Mouse (Mus musculus): Measurements from ENCODE around the gene Zfp750. TPM values are rescaled to one million over a fixed set of nuclear protein-coding genes. Genes with fewer than 3 reads are reported as not detected.

Gene Zfp750
- polyA plus RNA-seq, 1 experiment from 2014 or later, result 37.5 TPM

DNA sequence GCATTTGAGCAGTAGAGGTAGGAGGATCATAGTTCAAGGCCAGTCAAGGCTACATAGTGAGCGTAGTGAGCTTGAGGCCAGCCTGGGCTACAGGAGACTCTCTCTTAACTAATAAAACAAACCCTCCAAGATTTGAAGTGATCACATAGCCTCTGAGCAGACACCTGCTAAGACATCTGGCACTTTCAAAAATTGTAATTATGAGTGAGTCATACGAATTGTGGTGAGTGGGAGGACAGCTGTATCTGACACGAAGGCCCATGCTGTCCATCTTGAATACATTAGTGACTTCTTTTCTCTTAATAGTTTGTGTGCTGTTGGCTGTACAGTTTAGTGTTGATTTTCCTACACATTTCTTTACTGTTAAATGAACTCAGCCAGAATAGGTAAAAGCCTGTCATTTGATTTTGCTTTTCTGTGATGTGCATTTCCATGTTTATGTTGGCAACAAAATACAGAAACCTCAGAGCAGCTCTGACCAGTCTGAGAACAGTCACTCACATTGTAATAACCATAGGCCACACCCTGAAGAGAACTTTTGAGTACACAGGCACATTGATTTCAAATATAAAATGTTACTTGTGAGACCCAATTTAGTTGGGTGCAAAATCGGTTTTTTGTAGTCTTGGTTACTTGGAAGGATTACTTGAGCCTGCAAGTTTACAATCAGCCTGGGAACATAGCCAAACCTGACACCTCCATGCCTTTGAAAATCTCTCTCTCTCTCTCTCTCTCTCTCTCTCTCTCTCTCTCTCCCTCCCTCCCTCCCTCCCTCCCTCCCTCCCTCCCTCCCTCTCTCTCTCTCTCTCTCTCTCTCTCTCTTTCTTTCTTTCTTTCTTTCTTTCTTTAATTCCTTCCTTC lies 16.9 kb downstream of the Zfp750 start:
- Histone ChIP-seq H3K36me3 (peaks cover 33% of the 10 kb centered on the region), H3K4me2 (no peak overlapping the region), H3K9ac (no peak overlapping the region), H3K4me1 (no peaks in the 10 kb centered on the region), H3K9me3 (no peaks in the 10 kb centered on the region), H3K4me3 (no peak overlapping the region), H3K27me3 (no peaks in the 10 kb centered on the region), H3K27ac (peak overlapping the region; percentile 52)
- WGBS, result 40% methylated on average over 4 of the region's 4 CpGs
- peak; percentile 58; the same call in 1 of the 2 replicates for ATAC-seq (ENCODE audit: insufficient number of reproducible peaks, low FRiP score, low TSS enrichment, low read depth)

DNA sequence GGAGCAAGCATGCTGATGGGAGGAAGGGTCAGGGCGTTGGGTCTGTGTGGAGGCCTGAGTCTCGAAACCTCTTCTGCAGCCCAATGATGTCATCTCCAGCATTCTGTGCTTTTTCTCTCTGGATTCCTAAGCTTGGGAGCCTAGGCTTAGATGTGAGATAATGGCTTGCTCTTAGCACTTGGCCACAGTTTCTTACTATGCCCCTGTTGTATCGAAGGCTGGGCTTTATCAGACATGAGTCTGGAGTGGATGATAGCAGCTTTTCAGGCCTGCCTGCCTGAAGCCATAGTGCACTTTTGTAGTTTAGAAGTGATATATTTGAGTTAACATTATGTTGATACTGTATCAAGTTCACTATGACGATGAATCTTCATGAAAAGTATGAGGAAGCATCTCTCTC lies 17.6 kb downstream of the Zfp750 start:
- no peak overlapping the region for H3K9ac ChIP-seq
- H3K4me2 ChIP-seq, result no peak overlapping the region
- no peaks in the 10 kb centered on the region for H3K27me3 ChIP-seq
- no peak overlapping the region for H3K4me3 ChIP-seq
- 80% methylated on average over 4 of the region's 4 CpGs for WGBS
- no peaks in the 10 kb centered on the region for H3K4me1 ChIP-seq
- H3K9me3 ChIP-seq, result no peaks in the 10 kb centered on the region
- no peak for ATAC-seq (ENCODE audit: insufficient number of reproducible peaks, low FRiP score, low TSS enrichment, low read depth)
- peaks cover 39% of the 10 kb centered on the region for H3K36me3 ChIP-seq
- peak overlapping the region; percentile 52; the same call in 1 of the 2 replicates for H3K27ac ChIP-seq

DNA sequence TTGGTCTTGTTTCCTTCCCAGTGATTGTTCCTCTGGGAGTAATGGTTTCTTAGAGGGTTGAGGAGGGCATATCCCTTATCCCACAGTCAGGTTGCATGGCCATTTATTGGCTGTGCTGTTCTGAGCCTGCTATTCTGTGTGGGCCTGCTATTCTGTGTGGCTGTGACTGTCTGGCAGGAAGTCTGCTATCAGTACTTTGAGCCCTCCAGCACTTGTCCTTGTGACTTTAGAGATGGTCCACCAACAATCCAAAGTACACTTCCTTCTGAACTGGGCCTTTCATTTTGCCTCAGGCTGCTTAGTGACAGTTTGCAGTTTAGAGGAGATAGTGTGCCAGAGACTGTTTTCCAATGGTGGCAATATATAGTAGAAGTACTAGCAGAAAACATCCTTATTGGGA lies 18.5 kb downstream of the Zfp750 start:
- peaks cover 38% of the 10 kb centered on the region for H3K36me3 ChIP-seq
- H3K9me3 ChIP-seq, result no peaks in the 10 kb centered on the region
- no peak overlapping the region for H3K9ac ChIP-seq
- ATAC-seq (ENCODE audit: insufficient number of reproducible peaks, low FRiP score, low TSS enrichment, low read depth), result no peak
- no peaks in the 10 kb centered on the region for H3K4me1 ChIP-seq
- no peak overlapping the region for H3K27ac ChIP-seq
- H3K4me2 ChIP-seq, result no peak overlapping the region
- H3K27me3 ChIP-seq, result no peaks in the 10 kb centered on the region
- H3K4me3 ChIP-seq, result no peak overlapping the region

DNA sequence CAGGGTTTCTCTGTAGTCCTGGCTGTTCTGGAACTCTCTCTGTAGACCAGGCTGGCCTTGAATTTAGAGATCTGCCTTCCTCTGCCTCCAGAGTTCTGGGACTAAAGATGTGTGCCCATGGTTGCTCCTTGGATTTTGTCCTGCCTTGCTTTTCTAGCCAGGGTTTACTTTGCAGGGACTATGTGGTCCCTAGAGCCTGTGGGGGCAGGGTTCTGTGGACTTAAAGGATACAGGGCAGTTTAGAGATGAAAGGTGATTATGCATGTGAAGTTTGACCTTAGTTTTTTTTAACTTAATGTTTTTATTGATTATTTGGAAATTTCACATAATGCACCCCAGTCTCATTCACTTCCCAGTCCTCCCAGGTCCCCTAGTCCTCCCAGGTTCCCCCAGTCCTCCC lies 28.5 kb downstream of the Zfp750 start:
- H3K4me1 ChIP-seq, result peaks cover 5% of the 10 kb centered on the region; the same call in 1 of the 2 replicates
- H3K4me2 ChIP-seq, result no peak overlapping the region
- H3K9ac ChIP-seq, result no peak overlapping the region
- H3K36me3 ChIP-seq, result 0 out of 2 replicates have a peak, but pooled peaks cover 4% of the 10 kb centered on the region
- H3K27ac ChIP-seq, result no peak overlapping the region
- ATAC-seq (ENCODE audit: insufficient number of reproducible peaks, low FRiP score, low TSS enrichment, low read depth), result no peak
- no peak overlapping the region for H3K4me3 ChIP-seq
- no peaks in the 10 kb centered on the region for H3K27me3 ChIP-seq
- H3K9me3 ChIP-seq, result no peaks in the 10 kb centered on the region

DNA sequence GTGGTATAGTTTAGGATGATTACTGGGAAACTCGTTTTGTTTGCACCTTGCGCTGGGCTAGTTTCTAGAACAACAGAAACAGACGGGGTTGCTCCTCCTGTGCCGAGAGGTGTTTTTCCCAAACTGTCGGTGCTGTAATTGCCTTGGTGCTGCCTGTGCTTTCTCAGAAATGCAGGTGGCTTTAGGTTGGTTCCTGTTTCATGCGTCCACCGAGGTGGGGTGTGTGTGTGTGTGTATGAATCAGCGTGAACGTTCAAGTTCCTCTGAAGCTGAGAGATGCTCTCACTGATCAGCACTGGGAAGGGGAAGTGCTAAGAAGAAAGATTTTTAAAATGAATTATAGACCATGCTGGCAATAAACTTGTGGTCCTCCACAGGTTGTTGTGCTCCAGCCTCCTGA lies 33.3 kb downstream of the Zfp750 start:
- Histone ChIP-seq H3K9me3 (no peaks in the 10 kb centered on the region), H3K27ac (peak overlapping the region; percentile 22; the same call in 1 of the 2 replicates)
- WGBS, result 51% methylated on average over 9 of the region's 9 CpGs

DNA sequence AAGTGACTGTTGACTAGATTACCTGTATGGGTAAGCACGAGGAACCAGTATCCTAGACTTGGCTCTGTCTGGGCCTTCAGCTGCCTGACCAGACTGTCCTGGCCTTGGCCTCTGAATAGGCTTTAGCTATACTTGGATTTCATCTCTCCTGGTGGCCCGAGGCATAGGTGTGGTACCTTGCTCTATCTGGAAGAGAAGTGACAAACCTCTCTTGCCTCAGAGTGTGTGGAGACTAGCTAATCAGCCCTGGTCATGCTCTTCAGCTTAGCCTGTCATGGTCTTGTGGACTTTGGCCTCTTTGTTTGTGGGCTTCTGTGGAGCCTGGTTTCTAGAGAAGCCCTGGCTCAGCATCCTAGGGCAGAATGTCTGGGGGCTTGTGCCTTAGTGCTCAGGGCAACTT lies 38.0 kb downstream of the Zfp750 start:
- Histone ChIP-seq H3K27me3 (no peaks in the 10 kb centered on the region), H3K4me2 (no peak overlapping the region), H3K9me3 (no peaks in the 10 kb centered on the region), H3K9ac (no peak overlapping the region), H3K4me1 (peaks cover 6% of the 10 kb centered on the region; the same call in 1 of the 2 replicates), H3K36me3 (peaks cover 15% of the 10 kb centered on the region), H3K4me3 (no peak overlapping the region), H3K27ac (no peak overlapping the region)
- ATAC-seq (ENCODE audit: insufficient number of reproducible peaks, low FRiP score, low TSS enrichment, low read depth), result no peak
- WGBS, result 87% methylated on average over 2 of the region's 2 CpGs

More for the DNA sequence above, 33.3 kb downstream of the Zfp750 start:
- Histone ChIP-seq H3K4me1 (peaks cover 8% of the 10 kb centered on the region; the same call in 1 of the 2 replicates), H3K27me3 (no peaks in the 10 kb centered on the region), H3K36me3 (0 out of 2 replicates have a peak, but pooled peaks cover 3% of the 10 kb centered on the region), H3K4me2 (no peak overlapping the region), H3K4me3 (no peak overlapping the region), H3K9ac (no peak overlapping the region)
- no peak for ATAC-seq (ENCODE audit: insufficient number of reproducible peaks, low FRiP score, low TSS enrichment, low read depth)

DNA sequence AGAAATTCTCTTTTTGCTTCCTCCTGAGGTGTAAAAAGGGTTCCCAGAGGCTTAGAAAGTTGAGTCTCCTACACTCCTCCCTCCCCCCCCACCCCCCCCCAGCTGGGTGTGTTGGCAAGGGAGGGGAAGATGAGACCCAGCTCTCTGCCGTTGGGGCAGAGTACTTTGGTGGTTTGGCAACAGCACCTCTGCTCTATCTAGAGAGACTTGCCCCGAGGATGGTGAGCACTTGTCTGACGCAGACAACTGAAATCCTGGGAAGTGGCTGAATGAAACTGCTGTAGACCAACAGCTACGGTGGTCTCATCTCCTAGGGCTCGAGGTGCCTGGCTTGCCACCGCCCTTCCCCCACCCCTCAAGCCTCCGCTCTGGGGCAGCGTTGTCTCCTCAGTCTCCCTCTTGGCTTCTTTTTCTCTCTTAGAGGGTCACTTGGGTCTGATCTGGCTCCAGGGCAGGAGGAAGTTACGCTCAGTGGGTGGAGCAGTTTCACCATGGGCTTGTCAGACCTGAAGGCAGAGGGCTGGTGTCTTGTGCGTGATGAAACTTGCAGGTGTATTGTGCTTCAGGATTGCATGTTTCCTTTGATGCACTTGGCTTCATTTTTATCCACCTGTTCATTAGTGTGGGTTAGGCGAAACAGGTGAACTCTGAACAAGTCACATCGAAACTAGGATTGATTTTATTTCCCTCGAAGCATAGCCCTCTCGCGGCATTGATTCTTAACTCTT lies 39.5 kb downstream of the Zfp750 start:
- peaks cover 15% of the 10 kb centered on the region for H3K36me3 ChIP-seq
- H3K4me2 ChIP-seq, result no peak overlapping the region
- ATAC-seq (ENCODE audit: insufficient number of reproducible peaks, low FRiP score, low TSS enrichment, low read depth), result no peak
- H3K9ac ChIP-seq, result no peak overlapping the region
- 0 out of 2 replicates have a peak overlapping the region, but pooled peaks have one; percentile 61 for H3K27ac ChIP-seq
- H3K4me3 ChIP-seq, result no peak overlapping the region
- H3K4me1 ChIP-seq, result peaks cover 4% of the 10 kb centered on the region; the same call in 1 of the 2 replicates
- WGBS, result 76% methylated on average over 15 of the region's 15 CpGs
- H3K27me3 ChIP-seq, result no peaks in the 10 kb centered on the region
- H3K9me3 ChIP-seq, result no peaks in the 10 kb centered on the region

DNA sequence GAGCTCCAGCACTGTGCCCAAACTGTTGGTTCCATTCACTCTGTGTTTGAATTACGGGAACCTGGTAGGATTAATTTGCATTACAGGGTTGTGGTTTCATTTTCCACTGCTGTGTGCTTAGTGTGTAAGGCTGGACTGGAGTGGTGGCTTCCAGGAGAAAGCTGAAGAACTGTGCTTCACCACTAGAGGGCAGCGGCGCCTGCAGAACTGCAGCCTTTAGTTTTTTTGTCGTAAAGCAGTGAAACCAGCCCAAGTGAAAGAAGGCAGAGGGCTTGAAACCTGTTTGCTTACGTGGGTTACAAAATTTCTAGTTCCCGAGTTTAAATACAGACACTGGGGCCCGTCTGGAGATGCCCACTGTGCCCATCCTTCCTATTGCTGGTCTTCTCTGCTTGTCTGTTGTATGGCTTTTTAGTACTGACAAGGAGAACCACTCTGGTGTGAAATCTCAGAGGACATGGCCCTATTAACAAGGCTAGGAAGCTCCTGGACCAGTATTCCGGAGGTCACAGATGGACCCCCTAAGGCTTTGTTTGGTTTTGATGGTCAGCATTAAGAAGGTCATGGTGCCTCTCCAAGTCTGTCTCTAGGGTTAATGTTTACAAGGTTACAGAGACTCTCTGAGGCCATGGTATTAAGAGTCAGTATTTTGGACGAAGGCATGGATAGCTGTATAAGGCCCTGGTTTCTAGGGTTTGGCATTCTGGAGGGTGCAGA lies 43.3 kb downstream of the Zfp750 start:
- no peak for ATAC-seq (ENCODE audit: insufficient number of reproducible peaks, low FRiP score, low TSS enrichment, low read depth)
- no peak overlapping the region for H3K4me3 ChIP-seq
- no peaks in the 10 kb centered on the region for H3K27me3 ChIP-seq
- no peak overlapping the region for H3K27ac ChIP-seq
- H3K9ac ChIP-seq, result no peak overlapping the region
- peaks cover 4% of the 10 kb centered on the region; the same call in 1 of the 2 replicates for H3K4me1 ChIP-seq
- no peak overlapping the region for H3K4me2 ChIP-seq
- H3K36me3 ChIP-seq, result peaks cover 12% of the 10 kb centered on the region
- no peaks in the 10 kb centered on the region for H3K9me3 ChIP-seq
- 27% methylated on average over 9 of the region's 9 CpGs for WGBS

DNA sequence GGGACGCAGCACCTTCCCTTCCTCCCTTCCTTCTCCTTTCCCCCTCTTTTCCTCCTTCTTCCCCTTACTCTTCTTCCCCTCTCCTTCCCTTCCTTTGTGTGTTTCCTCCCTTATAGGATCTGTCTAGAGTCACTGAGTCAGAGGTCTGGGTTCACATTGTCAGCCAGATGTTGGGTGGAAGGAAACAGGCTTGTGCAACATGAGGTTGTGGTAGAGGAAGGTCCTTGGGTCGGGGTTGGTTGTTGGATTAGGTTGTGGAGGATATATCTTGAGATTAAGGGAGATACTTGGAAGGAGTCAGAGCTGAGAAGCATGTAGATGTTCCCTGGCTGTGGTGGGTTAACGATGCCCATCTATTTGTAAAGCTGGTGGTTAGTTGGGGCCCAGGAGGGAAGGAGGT lies 44.3 kb downstream of the Zfp750 start:
- H3K9ac ChIP-seq, result no peak overlapping the region
- peaks cover 4% of the 10 kb centered on the region; the same call in 1 of the 2 replicates for H3K4me1 ChIP-seq
- peaks cover 12% of the 10 kb centered on the region for H3K36me3 ChIP-seq
- no peak overlapping the region for H3K27ac ChIP-seq
- 85% methylated on average over 3 of the region's 3 CpGs for WGBS
- ATAC-seq (ENCODE audit: insufficient number of reproducible peaks, low FRiP score, low TSS enrichment, low read depth), result no peak
- H3K4me3 ChIP-seq, result no peak overlapping the region
- H3K9me3 ChIP-seq, result no peaks in the 10 kb centered on the region
- H3K4me2 ChIP-seq, result no peak overlapping the region
- no peaks in the 10 kb centered on the region for H3K27me3 ChIP-seq

DNA sequence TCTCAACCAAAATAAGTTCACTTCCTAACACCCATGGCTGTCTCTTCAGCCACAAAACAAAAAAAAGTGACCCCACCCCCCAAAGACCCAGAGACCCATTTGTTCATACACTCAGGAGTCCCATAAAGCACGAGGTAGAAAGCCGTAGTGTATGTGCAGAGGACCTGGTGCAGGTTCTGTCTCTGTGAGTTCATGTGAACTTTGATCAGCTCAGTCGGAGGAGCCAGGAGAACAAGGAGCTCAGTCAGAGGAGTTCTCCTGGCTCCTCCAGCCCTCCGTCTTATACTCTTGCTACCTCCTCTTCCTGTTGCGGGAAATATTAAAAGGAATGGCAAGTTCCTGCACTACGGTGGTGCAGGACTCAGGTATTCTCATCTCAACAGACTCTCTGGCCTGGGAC lies 51.7 kb downstream of the Zfp750 start:
- WGBS, result 89% methylated on average over 6 of the region's 6 CpGs
- H3K27me3 ChIP-seq, result no peaks in the 10 kb centered on the region
- no peak for ATAC-seq (ENCODE audit: insufficient number of reproducible peaks, low FRiP score, low TSS enrichment, low read depth)
- H3K4me3 ChIP-seq, result no peak overlapping the region
- H3K36me3 ChIP-seq, result peaks cover 40% of the 10 kb centered on the region
- no peak overlapping the region for H3K9ac ChIP-seq
- H3K4me2 ChIP-seq, result no peak overlapping the region
- H3K9me3 ChIP-seq, result no peaks in the 10 kb centered on the region
- no peaks in the 10 kb centered on the region for H3K4me1 ChIP-seq
- no peak overlapping the region for H3K27ac ChIP-seq
